Mouse (Mus musculus) adrenal gland, postnatal 36 days (tissue): ENCODE results near the gene Olfr906. TPM values are rescaled to one million over a fixed set of nuclear protein-coding genes. Genes with fewer than 3 reads are reported as not detected.

Experiments
- DNase-seq, 2 experiments: peaks; one replicate each; pipeline ENCODE4 v3.0.0; 2021; ENCODE audit warnings: mixed read lengths in 1 of 2
- long read RNA-seq, 2 experiments: library from polyadenylated mRNA; stranded (forward); transcript quantifications; one replicate each; pipeline ENCODE4 v2.0.0; 2021; ENCODE audit warnings: borderline sequencing depth in 2 of 2
- total RNA-seq, 2 experiments: library from RNA; stranded (reverse); gene quantifications; 2 replicates each; pipeline ENCODE4 v1.2.3; 2021

The Olfr906 gene
- not detected for total RNA-seq
- long read RNA-seq, experiment 1: 0 reads
- long read RNA-seq, experiment 2: 0 reads

- no peak for DNase-seq
These were observed at the start of gene Olfr906 for GRCm38 (mm10) chr9:38486785-38487184. Gene Olfr906, plus strand, starts transcription at chr9:38487085.

GRCm38 (mm10) chr9:38447352-38447751 lies 39.5 kb upstream of the Olfr906 start, which contains the start of gene Olfr902:
Gene Olfr902, plus strand, starts transcription at chr9:38447652.
- DNase-seq: no peak

- no peak for DNase-seq
These were observed 24.0 kb upstream of the Olfr906 start, which contains the start of gene Olfr904 for GRCm38 (mm10) chr9:38462844-38463243. Gene Olfr904, plus strand, starts transcription at chr9:38463144.

- no peak for DNase-seq
These were observed 16.1 kb upstream of the Olfr906 start, which contains the start of gene Olfr905 for GRCm38 (mm10) chr9:38470807-38471206. Gene Olfr905, plus strand, starts transcription at chr9:38471107.

GRCm38 (mm10) chr9:38495501-38495900 lies 8.6 kb downstream of the Olfr906 start, which contains the start of gene Olfr907:
Gene Olfr907, plus strand, starts transcription at chr9:38495801.
- DNase-seq: no peak

GRCm38 (mm10) chr9:38512353-38512752 lies 25.5 kb downstream of the Olfr906 start:
- DNase-seq: no peak

- no peak for DNase-seq
These were observed 34.4 kb downstream of the Olfr906 start, which contains the start of gene Olfr911-ps1 for GRCm38 (mm10) chr9:38521280-38521679. Gene Olfr911-ps1, plus strand, starts transcription at chr9:38521580.

- no peak for DNase-seq
These were observed 50.7 kb downstream of the Olfr906 start, which contains the start of gene Olfr910 for GRCm38 (mm10) chr9:38537549-38537948. Gene Olfr910, plus strand, starts transcription at chr9:38537849.

Other genes starting within 250 kb of the Olfr906 start
- not detected for gene Olfr143, start 234.3 kb upstream of the Olfr906 start, total RNA-seq
- gene Olfr895, start 219.2 kb upstream of the Olfr906 start, total RNA-seq: not detected
- not detected for gene Olfr896-ps1, start 196.0 kb upstream of the Olfr906 start, total RNA-seq
- not detected for gene Olfr25, start 158.0 kb upstream of the Olfr906 start, total RNA-seq
- gene Olfr898, start 138.7 kb upstream of the Olfr906 start, total RNA-seq: not detected
- gene Olfr250, start 120.2 kb upstream of the Olfr906 start, total RNA-seq: not detected
- not detected for gene Olfr251, start 110.0 kb upstream of the Olfr906 start, total RNA-seq
- gene Olfr147, start 85.4 kb upstream of the Olfr906 start, total RNA-seq: not detected
- gene Olfr901, start 57.6 kb upstream of the Olfr906 start, total RNA-seq: not detected
- not detected for gene Olfr902, start 39.4 kb upstream of the Olfr906 start, total RNA-seq
- gene Olfr904, start 23.9 kb upstream of the Olfr906 start, total RNA-seq: not detected
- gene Olfr905, start 16.0 kb upstream of the Olfr906 start, total RNA-seq: under 1 TPM in 1 of 2 experiments, not detected in 1; 0.13 TPM
- not detected for gene Olfr907, start 8.7 kb downstream of the Olfr906 start, total RNA-seq
- gene Olfr911-ps1, start 34.5 kb downstream of the Olfr906 start, total RNA-seq: not detected
- not detected for gene Olfr910, start 50.8 kb downstream of the Olfr906 start, total RNA-seq
- gene Olfr912, start 93.1 kb downstream of the Olfr906 start, total RNA-seq: not detected
- not detected for gene Olfr913, start 105.7 kb downstream of the Olfr906 start, total RNA-seq
- gene Olfr914, start 118.0 kb downstream of the Olfr906 start, total RNA-seq: not detected
- not detected for gene Olfr916, start 172.8 kb downstream of the Olfr906 start, total RNA-seq
- gene Olfr917, start 178.8 kb downstream of the Olfr906 start, total RNA-seq: not detected
- not detected for gene Olfr918, start 187.5 kb downstream of the Olfr906 start, total RNA-seq
- not detected for gene Olfr919, start 216.6 kb downstream of the Olfr906 start, total RNA-seq
- 10 to 100 TPM; 41.1 to 48.3 TPM for gene Vwa5a, start 231.2 kb downstream of the Olfr906 start, total RNA-seq